Mouse (Mus musculus) MEL (cell line): Measurements from ENCODE around the gene Pard3. TPM values are rescaled to one million over a fixed set of nuclear protein-coding genes. Genes with fewer than 3 reads are reported as not detected.

Experiments used
- DNase-seq: peaks from one replicate; pipeline ENCODE4 v3.0.0; 2011; ENCODE audit warnings: low read depth, low spot score
- H3K27ac ChIP-seq: 2 replicates; pipeline ENCODE4 v1.5.1; 2012; ENCODE audit warnings: low read depth, mild to moderate bottlenecking, control low read depth, low read length, moderate library complexity; ENCODE audit not compliant: control insufficient read depth
- H3K27me3 ChIP-seq, 2 experiments: fragments of 150-350 bp in 1 of 2; sonication (generic) in 1 of 2; 2 replicates each; pipeline ENCODE4 v1.6.1; 2012; ENCODE audit warnings: low read length in 2 of 2, mild to moderate bottlenecking in 2 of 2, improper control_type of control experiment in 1 of 2, moderate library complexity in 1 of 2; ENCODE audit not compliant: insufficient read depth in 2 of 2, control insufficient read depth in 1 of 2
- H3K36me3 ChIP-seq, 2 experiments: 2 replicates each; pipeline ENCODE4 v1.6.1; 2012 to 2014; ENCODE audit warnings: low read length in 2 of 2, improper control_type of control experiment in 1 of 2, inconsistent platforms in 1 of 2, mild to moderate bottlenecking in 1 of 2; ENCODE audit not compliant: insufficient read depth in 2 of 2, control insufficient read depth in 1 of 2
- H3K4me1 ChIP-seq, 2 experiments: fragments of 150-350 bp in 1 of 2; sonication (generic) in 1 of 2; 2 replicates each; pipeline ENCODE4 v1.6.1; 2012; ENCODE audit warnings: low read length in 2 of 2, improper control_type of control experiment in 1 of 2, mild to moderate bottlenecking in 1 of 2; ENCODE audit not compliant: insufficient read depth in 2 of 2, control insufficient read depth in 1 of 2
- H3K4me3 ChIP-seq, 2 experiments: fragments of 150-350 bp in 1 of 2; sonication (generic) in 1 of 2; 2 replicates each; pipeline ENCODE4 v1.5.1; 2012; ENCODE audit warnings: low read depth in 2 of 2, low read length in 2 of 2, mild to moderate bottlenecking in 2 of 2, moderate library complexity in 2 of 2, control low read depth in 1 of 2, improper control_type of control experiment in 1 of 2; ENCODE audit not compliant: control insufficient read depth in 1 of 2, insufficient read depth in 1 of 2
- H3K79me2 ChIP-seq: 2 replicates; pipeline ENCODE4 v1.6.1; 2012; ENCODE audit warnings: mild to moderate bottlenecking, low read length, moderate library complexity; ENCODE audit not compliant: control insufficient read depth, poor library complexity, insufficient read depth
- H3K9ac ChIP-seq: 2 replicates; pipeline ENCODE4 v1.6.1; 2012; ENCODE audit warnings: low read depth, mild to moderate bottlenecking, control low read depth, low read length, moderate library complexity; ENCODE audit not compliant: control insufficient read depth, poor library complexity, severe bottlenecking
- H3K9me3 ChIP-seq: fragments of 150-350 bp; sonication (generic); replicated peaks from 2 replicates; pipeline ENCODE4 v1.6.1; 2012; ENCODE audit warnings: mild to moderate bottlenecking, low read length, improper control_type of control experiment, moderate library complexity; ENCODE audit not compliant: insufficient read depth
- BHLHE40 ChIP-seq: IDR thresholded peaks from 2 replicates; pipeline ENCODE4 v1.6.1; 2012; ENCODE audit warnings: low read depth, mild to moderate bottlenecking, inconsistent platforms, low read length, improper control_type of control experiment, borderline replicate concordance
- ELF1 ChIP-seq: IDR thresholded peaks from 2 replicates; pipeline ENCODE4 v1.6.1; 2014; ENCODE audit warnings: low read depth, mild to moderate bottlenecking, inconsistent platforms, low read length, improper control_type of control experiment, moderate library complexity
- GABPA ChIP-seq: IDR thresholded peaks from 2 replicates; pipeline ENCODE4 v1.6.1; 2012; ENCODE audit warnings: low read depth, mild to moderate bottlenecking, inconsistent platforms, low read length, improper control_type of control experiment, moderate library complexity
- MAFK ChIP-seq: IDR thresholded peaks from 2 replicates; pipeline ENCODE4 v1.6.1; 2011; ENCODE audit warnings: low read depth, mild to moderate bottlenecking, low read length, improper control_type of control experiment, borderline replicate concordance
- MXI1 ChIP-seq: IDR thresholded peaks from 2 replicates; pipeline ENCODE4 v1.6.1; 2011; ENCODE audit warnings: mild to moderate bottlenecking, low read depth, low read length, improper control_type of control experiment
- POLR2AphosphoS5 ChIP-seq: IDR thresholded peaks from 2 replicates; pipeline ENCODE4 v1.6.1; 2012; ENCODE audit warnings: low read depth, borderline replicate concordance, mild to moderate bottlenecking, inconsistent platforms, low read length, moderate library complexity, mixed read lengths
- RCOR1 ChIP-seq: IDR thresholded peaks from 2 replicates; pipeline ENCODE4 v1.6.1; 2012; ENCODE audit warnings: low read depth, mild to moderate bottlenecking, inconsistent platforms, low read length, improper control_type of control experiment
- TAL1 ChIP-seq: IDR thresholded peaks from 2 replicates; pipeline ENCODE4 v1.6.1; 2012; ENCODE audit warnings: mild to moderate bottlenecking, inconsistent platforms, low read length, moderate library complexity, mixed read lengths
- TBP ChIP-seq: IDR thresholded peaks from 2 replicates; pipeline ENCODE4 v1.8.0; 2011; ENCODE audit warnings: low read depth, low read length, improper control_type of control experiment
- ZC3H11A ChIP-seq: IDR thresholded peaks from 2 replicates; pipeline ENCODE4 v1.6.1; 2012; ENCODE audit warnings: low read depth, mild to moderate bottlenecking, inconsistent platforms, low read length, improper control_type of control experiment
- ZMIZ1 ChIP-seq: IDR thresholded peaks from 2 replicates; pipeline ENCODE4 v1.6.1; 2012; ENCODE audit warnings: low read depth, mild to moderate bottlenecking, inconsistent platforms, low read length, improper control_type of control experiment, moderate library complexity
- polyA plus RNA-seq, 2 experiments: library from polyadenylated mRNA; stranded (reverse) in 1 of 2; unstranded in 1 of 2; fragments of >175 nt in 1 of 2; fragments of >200 nt in 1 of 2; gene quantifications; 2 replicates each; pipeline versions ENCODE4 v1.2.1 to v1.2.4; 2012; ENCODE audit warnings: low replicate concordance in 2 of 2, low read depth in 1 of 2; ENCODE audit not compliant: insufficient read length in 2 of 2, insufficient read depth in 1 of 2, missing spikeins in 1 of 2
- total RNA-seq: library from RNA; depleted of rRNA; stranded (reverse); fragments of 300-350 nt; gene quantifications from 2 replicates; pipeline ENCODE4 v1.2.3, GENCODE M21; 2012

Gene Pard3
- total and polyA plus RNA-seq, 3 experiments: not detected

DNA sequence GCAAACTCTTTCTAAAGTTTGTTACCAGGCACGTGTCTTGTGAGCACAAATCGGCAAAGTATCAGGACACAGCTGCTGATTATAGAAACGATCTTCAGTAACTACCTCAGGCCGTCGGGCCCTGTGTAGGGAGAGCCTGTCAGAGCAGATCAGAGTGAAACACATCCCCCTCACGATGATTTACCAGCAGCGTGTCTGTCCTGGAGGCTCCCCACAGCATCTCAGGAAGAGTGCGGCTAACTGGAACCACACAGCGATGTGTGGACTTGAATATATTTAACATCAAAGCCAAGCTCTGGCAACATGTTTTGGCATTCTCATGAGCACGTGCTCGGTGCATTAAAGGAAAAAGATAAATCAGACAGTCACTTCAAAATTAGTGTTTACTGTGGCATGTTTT, 493.3 kb downstream of the Pard3 start:
- Histone ChIP-seq H3K27me3 (no peaks in the 10 kb centered on the region), H3K9me3 (no peaks in the 10 kb centered on the region), H3K4me1 (no peaks in the 10 kb centered on the region), H3K4me3 (no peak overlapping the region), H3K27ac (no peak overlapping the region), H3K9ac (no peak overlapping the region), H3K36me3 (no peaks in the 10 kb centered on the region)
- TF ChIP-seq MXI1 (no peak), TAL1 (no peak), MAFK (no peak), ZC3H11A (no peak), GABPA (no peak), POLR2AphosphoS5 (no peak), RCOR1 (no peak), BHLHE40 (no peak)
- TF ChIP-seq, all 39 proteins: peak for 0
- no peaks in the 10 kb centered on the region for H3K79me2 ChIP-seq
- DNase-seq: no peak

DNA sequence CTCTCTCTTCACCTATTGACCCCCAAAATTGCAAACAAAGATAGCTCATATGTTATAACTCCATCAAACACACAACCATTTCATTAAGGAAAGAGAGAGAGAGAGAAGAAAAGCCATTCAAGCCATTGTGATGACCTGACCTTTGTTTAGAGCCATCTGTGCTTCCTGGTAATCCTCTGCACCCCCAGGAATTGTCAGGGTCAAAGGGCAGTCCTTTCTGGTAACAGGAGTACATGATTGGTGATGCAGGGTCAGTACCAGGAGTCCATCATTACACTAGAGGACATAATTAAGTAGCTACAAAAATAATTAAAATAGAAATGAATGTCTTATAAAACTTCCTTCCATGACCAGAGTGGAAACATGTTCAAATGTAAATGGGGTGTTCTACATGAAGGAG, 493.9 kb downstream of the Pard3 start:
- DNase-seq: no peak
- H3K4me3 ChIP-seq: no peak overlapping the region
- no peak for TF ChIP-seq ZMIZ1
- TF ChIP-seq, all 39 proteins: peak for 0
- Histone ChIP-seq H3K27me3 (no peaks in the 10 kb centered on the region), H3K4me1 (no peaks in the 10 kb centered on the region), H3K36me3 (no peaks in the 10 kb centered on the region), H3K27ac (no peak overlapping the region), H3K9me3 (no peaks in the 10 kb centered on the region), H3K79me2 (no peaks in the 10 kb centered on the region), H3K9ac (no peak overlapping the region)

DNA sequence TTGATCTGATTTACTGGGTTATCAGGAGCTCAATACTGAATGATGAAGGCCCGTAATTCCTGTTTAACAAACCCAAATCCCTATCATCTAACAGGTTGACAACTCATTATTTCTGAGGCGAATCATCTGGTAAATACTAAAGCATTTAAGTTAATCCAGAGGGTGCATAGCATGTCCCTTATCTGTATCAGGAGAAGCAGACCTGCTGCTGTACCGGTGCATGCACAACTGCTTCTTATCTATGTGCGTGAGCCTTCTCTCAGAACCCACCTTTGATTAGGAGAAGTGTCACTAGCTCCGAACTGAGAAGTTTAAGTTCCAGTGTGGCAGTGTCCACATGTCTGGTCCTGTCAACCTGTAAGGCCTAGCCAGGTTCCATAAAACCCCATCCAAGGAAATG, 499.9 kb downstream of the Pard3 start:
- Histone ChIP-seq H3K27ac (no peak overlapping the region), H3K4me1 (no peaks in the 10 kb centered on the region), H3K79me2 (no peaks in the 10 kb centered on the region), H3K9ac (no peak overlapping the region), H3K27me3 (no peaks in the 10 kb centered on the region), H3K9me3 (no peaks in the 10 kb centered on the region), H3K36me3 (no peaks in the 10 kb centered on the region), H3K4me3 (no peak overlapping the region)
- DNase-seq: no peak
- TF ChIP-seq TBP (no peak), ELF1 (no peak)
- TF ChIP-seq, all 39 proteins: peak for 0
